Mouse (Mus musculus) left cerebral cortex, adult 8-10 months (tissue): ENCODE data around the gene Lrpprc. TPM values are rescaled to one million over a fixed set of nuclear protein-coding genes. Genes with fewer than 3 reads are reported as not detected.

Experiments used
- DNase-seq, 2 experiments: peaks; one replicate each; pipeline ENCODE4 v3.0.0; 2022; ENCODE audit warnings: low spot score in 2 of 2
- total RNA-seq, 4 experiments: library from RNA; stranded (reverse); gene quantifications; 2 replicates each; pipeline ENCODE4 v1.2.4; 2022

Gene Lrpprc
- total RNA-seq, 4 experiments from 2014 or later = 55.7 to 59.4 (median 57.9) TPM

DNA sequence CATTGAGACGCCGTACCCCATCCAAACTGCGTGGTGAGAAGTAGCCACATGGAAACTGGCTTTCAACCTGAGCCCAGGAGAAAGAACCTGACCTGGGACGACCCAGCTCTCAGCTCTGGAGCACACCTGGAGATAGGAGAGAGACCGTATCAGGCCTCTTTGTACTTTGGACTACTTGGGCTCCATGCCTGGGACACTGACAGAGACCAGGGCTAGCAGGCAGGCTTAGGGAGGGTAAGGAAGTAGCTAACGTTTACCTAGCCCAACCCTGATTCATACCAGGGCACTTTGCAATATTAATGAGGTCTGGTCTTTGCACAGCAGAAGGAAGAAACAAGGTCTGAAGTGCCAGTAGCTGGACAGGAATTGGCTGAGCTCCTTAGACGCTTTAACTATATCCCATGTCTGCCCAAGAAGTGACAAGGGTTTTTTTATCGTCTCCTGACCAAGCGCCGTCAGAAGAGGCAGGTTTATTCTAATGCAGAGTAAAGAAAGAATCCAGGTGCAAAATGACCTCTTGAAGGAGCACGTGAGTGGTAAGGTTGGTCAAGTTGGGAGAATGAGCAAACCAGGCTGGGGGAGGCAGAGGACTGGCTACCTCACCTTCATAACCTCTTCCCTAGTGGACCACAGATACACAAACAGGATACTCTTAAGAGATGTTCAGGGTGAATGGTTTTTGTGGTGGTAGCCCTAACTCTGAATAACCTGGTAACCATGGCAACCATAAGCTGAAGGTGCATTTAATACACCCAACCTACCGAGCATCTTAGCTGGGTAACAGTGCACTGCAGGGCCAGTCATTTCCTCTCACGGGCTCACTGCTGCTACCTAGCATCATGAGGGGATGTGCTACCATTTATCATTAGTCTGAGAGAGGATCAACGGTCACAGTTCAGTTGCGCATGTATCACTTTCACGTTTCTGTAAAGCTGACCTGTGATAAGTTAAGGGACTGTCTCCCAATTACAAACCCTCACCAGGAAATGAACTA, 117.9 kb downstream of the Lrpprc start:
- DNase-seq = no peak

GRCm38 (mm10) chr17:84667848-84668247, 122.7 kb downstream of the Lrpprc start:
- no peak for DNase-seq

GRCm38 (mm10) chr17:84665691-84666090, 124.9 kb downstream of the Lrpprc start:
- no peak for DNase-seq

DNA sequence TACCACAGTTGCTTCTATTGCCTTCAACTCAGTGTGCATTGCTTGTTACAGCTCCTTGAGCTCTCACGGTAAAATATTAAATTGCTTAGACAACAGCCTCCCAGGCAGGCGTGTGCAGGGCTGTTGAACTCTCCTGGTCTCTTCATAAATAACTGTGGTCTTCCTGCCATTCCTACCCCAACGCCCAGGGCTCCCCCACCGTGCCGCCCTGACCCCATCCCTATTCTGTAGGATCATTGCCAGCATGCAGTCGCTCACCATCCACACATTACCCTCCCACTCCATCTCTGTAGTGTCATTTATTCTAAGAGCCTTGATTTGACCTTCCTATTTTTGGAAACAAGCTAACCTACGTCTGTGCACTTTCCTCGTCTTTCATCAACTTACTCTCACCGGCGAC, 125.5 kb downstream of the Lrpprc start:
- no peak for DNase-seq

- DNase-seq = no peak
These were observed 131.6 kb downstream of the Lrpprc start for GRCm38 (mm10) chr17:84658951-84659350.

- DNase-seq = no peak
These were observed 132.4 kb downstream of the Lrpprc start for GRCm38 (mm10) chr17:84658195-84658594.

DNA sequence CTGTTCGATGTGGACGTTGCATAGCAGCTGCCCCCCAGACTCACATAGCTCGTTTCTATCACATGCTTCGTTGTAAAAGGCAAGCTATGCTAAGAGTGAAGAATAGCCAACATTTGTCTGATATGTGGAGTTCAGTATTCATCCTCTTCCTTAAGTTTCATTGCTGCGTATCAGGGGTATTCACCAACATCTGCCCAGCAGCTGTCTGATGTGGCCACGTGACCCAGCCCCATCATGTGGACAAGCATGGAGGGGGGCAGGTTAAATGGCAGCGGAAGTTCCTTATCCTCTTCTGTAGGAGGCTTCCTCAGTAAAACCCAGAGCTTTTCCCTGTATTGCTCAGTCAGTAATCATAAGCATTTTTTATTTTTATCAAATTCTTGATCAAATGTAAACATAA, 132.8 kb downstream of the Lrpprc start:
- DNase-seq = no peak

DNA sequence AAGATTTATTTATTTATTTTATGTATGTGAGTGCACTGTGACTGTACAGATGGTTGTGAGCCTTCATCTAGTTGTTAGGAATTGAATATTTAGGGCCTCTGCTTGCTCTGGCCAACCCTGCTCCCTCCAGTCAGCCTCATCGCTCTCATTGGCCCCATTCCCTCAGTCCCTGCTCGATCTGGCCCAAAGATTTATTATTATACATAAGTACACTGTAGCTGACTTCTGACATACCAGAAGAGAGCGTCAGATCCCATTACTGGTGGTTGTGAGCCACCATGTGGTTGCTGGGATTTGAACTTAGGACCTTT, 133.2 kb downstream of the Lrpprc start:
- no peak for DNase-seq

- no peak for DNase-seq
These were observed 133.8 kb downstream of the Lrpprc start for GRCm38 (mm10) chr17:84656653-84657421.

DNA sequence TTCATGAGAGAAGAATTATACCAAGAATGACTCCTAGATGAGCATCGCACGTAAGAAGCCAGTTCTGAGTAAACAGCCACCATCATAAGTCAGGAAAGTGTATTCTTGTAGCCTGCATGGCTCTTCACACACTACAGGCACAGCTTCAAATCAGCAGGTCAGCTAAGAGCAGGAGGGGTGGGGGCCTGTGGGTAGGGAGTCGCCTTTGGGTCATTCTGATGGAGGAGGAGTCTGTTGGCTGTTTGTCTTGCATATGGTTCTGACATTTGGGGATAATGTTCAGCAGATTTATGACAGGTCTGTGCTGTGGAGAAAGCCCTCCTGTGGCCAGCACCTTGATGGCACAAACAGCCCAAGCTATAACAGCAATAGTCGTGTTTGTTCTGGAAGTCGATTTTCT, 134.4 kb downstream of the Lrpprc start:
- no peak for DNase-seq

Other genes starting within 250 kb of the Lrpprc start
- gene Dync2li1, start 164.3 kb downstream of the Lrpprc start, total RNA-seq = 10 to 100 TPM; 21.3 to 24.5 (median 22.5) TPM
- under 1 TPM in 1 of 4 experiments, not detected in 3; 0.13 TPM for gene Abcg8, start 114.5 kb downstream of the Lrpprc start, total RNA-seq
- under 1 TPM in 1 of 4 experiments, not detected in 3; 0.30 TPM for gene Abcg5, start 107.8 kb downstream of the Lrpprc start, total RNA-seq
- gene Ppm1b, start 166.0 kb upstream of the Lrpprc start, total RNA-seq = 100 to 1,000 TPM; 135 to 146 (median 141) TPM
- under 1 TPM in 1 of 4 experiments, not detected in 3; 0.23 TPM for gene Slc3a1, start 237.6 kb upstream of the Lrpprc start, total RNA-seq